Mouse (Mus musculus): ENCODE measurements around the gene Nr3c2.

- no peak for TF ChIP-seq POLR2A (IDR thresholded peaks at IDR 0.05; ENCODE audit: insufficient read depth, low read length)
- TF ChIP-seq CTCF (IDR thresholded peaks at IDR 0.05; ENCODE audit: low read depth, low read length) = no peak
- no peak for TF ChIP-seq EP300 (IDR thresholded peaks at IDR 0.05; ENCODE audit: insufficient read depth, low read depth, low read length)
Measured at GRCm38 (mm10) chr8:77128006-77128405, 228.8 kb downstream of the Nr3c2 start.
